Mouse (Mus musculus) urinary bladder, adult 2 months (tissue): Measurements from ENCODE around the gene Sacs. TPM values are rescaled to one million over a fixed set of nuclear protein-coding genes. Genes with fewer than 3 reads are reported as not detected.

Experiments
- DNase-seq: peaks from one replicate; pipeline ENCODE4 v3.0.0; 2022; ENCODE audit warnings: low spot score
- polyA plus RNA-seq: library from polyadenylated mRNA; depleted of rRNA; stranded (reverse); fragments of >200 nt; gene quantifications from 2 replicates; pipeline ENCODE4 v1.2.3, GENCODE M21; 2012

Gene Sacs
- polyA plus RNA-seq, 1 experiment = 5.9 TPM

- DNase-seq = no peak
Observed at GRCm38 (mm10) chr14:61160920-61161319, 22.7 kb downstream of the Sacs start.

GRCm38 (mm10) chr14:61161367-61162334 lies 23.4 kb downstream of the Sacs start:
- DNase-seq = no peak

- DNase-seq = no peak
Observed at GRCm38 (mm10) chr14:61164461-61164860, 26.2 kb downstream of the Sacs start.

DNA sequence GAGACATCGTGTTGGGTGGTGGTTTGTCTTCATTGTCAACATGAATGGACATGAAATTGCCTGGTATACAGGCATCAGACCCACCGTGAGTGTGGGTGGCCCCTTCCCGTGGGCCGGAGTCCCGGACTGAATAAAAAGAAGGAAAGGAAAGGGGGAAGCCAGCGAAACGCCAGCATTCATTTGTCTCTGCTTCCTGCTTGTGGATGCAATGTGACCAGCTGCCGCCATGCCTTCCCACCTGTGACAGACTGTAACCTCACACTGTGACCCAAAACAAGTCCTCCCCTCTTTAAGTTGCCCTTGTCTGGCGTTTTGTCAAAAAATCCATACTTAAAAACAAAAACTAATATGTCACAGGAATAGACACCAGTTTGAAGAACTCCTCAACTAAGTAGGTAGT lies 27.7 kb downstream of the Sacs start:
- no peak for DNase-seq

GRCm38 (mm10) chr14:61171261-61171970 lies 33.2 kb downstream of the Sacs start:
- DNase-seq = no peak

DNA sequence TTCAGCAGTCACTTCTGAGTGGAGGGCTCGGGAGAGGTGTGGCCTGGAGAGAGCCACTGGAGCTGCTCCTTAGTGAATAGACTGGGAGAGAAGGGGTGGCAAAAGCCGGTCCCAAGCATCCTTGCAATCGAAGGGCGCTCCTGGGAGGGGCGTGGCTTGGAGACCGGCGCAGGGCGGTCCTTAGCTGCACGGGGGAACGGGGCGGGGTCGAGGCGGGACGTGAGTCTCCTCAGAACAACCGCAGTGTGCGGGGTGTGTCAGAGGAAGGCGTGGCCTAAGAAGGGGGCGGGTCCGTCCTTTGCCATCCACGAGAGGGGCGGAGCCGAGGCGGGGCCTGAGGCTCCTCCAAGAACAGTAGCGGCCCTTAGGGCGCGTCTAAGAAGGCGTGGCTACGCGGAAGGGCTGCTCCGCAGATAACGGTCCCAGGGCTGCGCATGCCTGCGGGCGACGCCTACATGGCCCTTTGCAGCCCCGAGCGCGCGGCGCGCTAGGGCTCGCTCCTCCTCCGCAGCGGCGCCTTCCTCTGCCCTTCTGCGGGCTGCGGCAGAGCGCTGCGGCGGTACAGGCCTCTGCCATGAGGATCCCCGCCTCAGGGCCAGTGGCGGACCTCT lies 34.4 kb downstream of the Sacs start:
- peak; percentile 82 for DNase-seq

DNA sequence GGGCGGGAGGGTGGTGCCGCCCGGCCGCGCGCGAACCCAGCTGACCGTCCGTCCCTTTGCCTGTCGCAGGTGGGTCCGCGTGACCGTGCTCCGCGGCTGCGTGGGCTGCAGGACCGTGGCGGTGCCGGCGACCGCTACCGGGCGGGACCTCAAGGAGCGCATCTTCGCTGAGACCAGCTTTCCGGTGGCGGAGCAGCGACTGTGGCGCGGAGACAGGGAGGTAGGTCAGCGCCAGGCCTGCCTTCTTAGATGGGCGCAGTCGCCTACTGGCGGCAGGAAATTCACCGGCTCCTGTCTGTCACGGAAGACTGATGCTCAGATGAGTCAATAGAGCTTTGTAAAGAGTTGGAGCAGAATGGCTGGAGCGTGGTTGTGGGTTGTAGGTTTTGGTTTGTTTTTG lies 35.0 kb downstream of the Sacs start:
- DNase-seq = no peak

DNA sequence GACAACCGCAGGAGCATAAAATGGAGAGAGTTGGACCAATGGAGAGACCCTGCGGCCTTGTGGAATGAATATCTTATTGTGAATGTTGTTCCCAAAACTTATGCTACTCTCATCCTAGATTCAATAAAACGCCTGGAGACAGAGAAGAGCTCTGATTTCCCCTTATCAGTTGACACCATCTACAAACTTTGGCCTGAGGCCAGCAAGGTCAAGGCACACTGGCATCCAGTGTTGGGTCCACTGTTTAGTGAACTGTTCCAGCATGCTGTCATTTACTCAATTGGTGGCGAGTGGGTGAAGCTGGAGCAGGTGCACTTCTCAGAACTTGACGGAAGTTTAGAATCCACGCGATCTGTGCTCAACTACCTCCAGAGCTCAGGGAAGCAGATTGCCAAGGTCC lies 53.6 kb downstream of the Sacs start:
- DNase-seq = no peak

GRCm38 (mm10) chr14:61192326-61192725 lies 54.1 kb downstream of the Sacs start:
- DNase-seq = no peak

DNA sequence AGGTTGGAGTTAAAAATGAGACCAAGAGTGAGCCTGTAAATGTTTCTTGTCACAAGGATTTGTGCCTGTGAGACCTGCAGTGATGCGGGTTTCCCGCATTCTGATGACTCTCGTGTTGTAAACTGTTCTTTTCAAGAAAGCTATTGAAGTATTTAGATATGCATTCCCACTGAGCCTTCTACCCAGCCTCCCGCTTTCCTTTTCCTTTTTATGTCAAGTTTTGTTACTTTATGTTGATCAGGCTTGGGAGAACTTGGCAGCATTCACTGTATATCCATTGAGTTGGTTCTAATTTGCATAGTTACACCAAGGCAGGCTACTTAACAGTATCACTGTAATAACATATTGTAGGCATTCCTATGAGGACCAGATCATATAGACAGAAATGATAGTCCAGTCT lies 56.2 kb downstream of the Sacs start:
- no peak for DNase-seq

- DNase-seq = no peak
Observed at GRCm38 (mm10) chr14:61210111-61210510, 71.9 kb downstream of the Sacs start.

DNA sequence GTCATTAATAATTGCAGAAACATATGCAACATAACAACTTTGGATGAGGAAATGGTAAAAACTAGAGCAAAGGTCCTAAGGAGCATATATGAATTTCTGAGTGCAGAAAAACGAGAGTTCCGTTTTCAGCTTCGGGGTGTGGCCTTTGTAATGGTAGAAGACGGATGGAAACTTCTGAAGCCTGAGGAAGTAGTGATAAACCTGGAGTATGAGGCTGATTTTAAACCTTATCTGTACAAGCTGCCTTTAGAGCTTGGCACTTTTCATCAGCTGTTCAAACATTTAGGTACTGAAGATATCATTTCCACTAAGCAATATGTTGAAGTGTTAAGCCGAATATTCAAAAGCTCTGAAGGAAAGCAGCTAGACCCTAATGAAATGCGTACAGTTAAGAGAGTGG lies 73.5 kb downstream of the Sacs start:
- no peak for DNase-seq

DNA sequence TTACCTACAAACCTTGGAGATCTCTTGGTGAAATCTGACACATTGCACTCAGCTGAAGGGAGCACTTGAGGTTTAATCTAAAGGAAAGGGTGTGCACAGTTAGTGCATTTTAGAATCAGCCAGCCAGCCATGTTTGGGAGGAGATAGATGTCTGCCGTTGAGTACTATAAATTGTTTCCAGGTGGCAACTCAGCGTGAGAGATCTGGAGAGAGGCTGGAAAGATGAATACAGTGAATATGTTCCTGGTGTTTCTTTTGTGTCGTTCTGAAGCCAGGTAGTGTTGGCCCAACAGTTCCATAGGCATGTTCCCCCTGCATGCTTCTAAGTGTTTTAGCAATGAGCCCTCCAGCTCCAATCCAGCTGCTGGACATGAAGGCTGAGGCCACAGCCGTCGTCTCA lies 82.9 kb downstream of the Sacs start:
- no peak for DNase-seq

DNA sequence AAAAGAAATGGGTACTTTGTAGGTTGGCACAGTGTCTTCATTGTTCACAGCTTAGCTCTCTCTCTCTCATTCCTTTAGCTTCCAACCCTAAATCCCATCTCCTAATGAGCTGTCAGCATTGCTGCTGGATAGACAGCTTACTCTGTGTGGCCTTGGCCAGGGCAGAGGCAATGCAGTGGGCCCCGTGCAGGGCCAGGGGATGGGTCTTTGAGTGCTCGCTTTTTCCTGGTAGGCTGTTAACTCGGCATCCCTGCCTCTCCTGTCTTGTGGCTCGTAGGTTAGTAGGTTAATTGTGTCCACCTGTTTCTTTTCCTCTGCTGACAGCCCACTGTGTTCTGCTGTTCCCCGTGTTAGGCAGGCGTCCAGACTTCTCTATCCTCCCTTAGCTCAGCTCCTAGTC lies 84.2 kb downstream of the Sacs start:
- DNase-seq = no peak

DNA sequence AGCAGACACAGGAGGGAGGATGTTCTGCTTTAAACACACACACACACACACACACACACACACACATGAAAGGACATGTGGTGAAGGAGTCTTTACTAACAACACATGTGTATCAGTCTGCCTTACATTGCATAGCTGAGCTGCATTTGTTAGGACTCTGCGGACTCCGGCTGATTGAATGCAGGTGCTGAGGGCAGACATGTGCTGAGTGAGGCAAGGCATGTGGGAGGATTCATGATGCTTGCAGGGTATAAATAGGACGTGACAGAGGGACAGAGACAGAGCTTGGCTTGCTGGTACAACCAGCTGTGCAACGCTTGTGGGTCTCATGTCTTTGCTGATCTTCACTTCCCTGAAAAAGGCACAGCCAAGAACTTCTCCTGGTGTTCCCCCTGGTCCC lies 85.5 kb downstream of the Sacs start:
- no peak for DNase-seq

GRCm38 (mm10) chr14:61224387-61225077 lies 86.3 kb downstream of the Sacs start:
- DNase-seq = no peak

DNA sequence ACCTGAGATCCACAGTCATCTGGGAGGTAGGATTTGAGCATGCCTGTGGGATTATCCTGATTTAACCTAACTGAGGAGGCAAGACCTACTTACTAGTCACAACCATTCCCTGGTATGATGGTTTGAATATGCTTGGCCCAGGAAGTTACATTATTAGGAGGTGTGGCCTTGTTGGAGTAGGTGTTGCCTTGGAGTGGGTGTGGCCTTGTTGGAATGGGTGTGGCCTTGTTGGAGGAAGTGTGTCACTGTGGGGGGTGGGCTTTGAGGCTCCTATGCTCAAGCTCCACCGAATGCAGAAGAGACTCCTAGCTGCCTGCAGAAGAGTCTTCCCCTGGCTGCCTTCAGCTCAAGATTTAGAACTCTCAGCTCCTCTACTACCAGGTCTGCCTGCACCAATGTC lies 87.9 kb downstream of the Sacs start:
- no peak for DNase-seq

GRCm38 (mm10) chr14:61229763-61230162 lies 91.5 kb downstream of the Sacs start:
- no peak for DNase-seq

- no peak for DNase-seq
Observed at GRCm38 (mm10) chr14:61230179-61230578, 91.9 kb downstream of the Sacs start.

- DNase-seq = no peak
Observed at GRCm38 (mm10) chr14:61232016-61232568, 93.8 kb downstream of the Sacs start.

- DNase-seq = no peak
Observed at GRCm38 (mm10) chr14:61235846-61236474, 97.7 kb downstream of the Sacs start.
